Mouse (Mus musculus) lung, postnatal 0 days (tissue): ENCODE data around the gene Pkn1.

Source experiments
- CTCF ChIP-seq: IDR thresholded peaks from 2 replicates; pipeline ENCODE4 v1.5.1; 2016; ENCODE audit warnings: antibody characterized with exemption, mild to moderate bottlenecking
- EP300 ChIP-seq: IDR thresholded peaks from 2 replicates; pipeline ENCODE4 v1.6.1; 2016; ENCODE audit warnings: antibody characterized with exemption, mild to moderate bottlenecking, control low read depth

GRCm38 (mm10) chr8:83638856-83639255 is 60.1 kb downstream of the Pkn1 start:
- TF ChIP-seq CTCF (no peak), EP300 (no peak)
